ENCODE assay signal across 8 mouse cellular contexts in genomic region chr10:120208575-120209538, GRCm38 (mm10). TPM values are rescaled to one million over a fixed set of nuclear protein-coding genes. Genes with fewer than 3 reads are reported as not detected.
DNase-seq lines count a peak whose midpoint lies in the region; ATAC-seq lines count a peak whose summit lies in the region.

No protein-coding gene starts in this region.

- DNase-seq in CD4-positive helper T cell, adult 2 months (ENCODE audit: low read depth, low spot score), result peak; percentile 62
- DNase-seq in brain, embryonic 18.5 days (ENCODE audit: low read depth, low spot score), result peak; percentile 51
- peak; percentile 82 for DNase-seq in fibroblast of lung, adult 2 months (ENCODE audit: low read depth)
- peak; percentile 94 for DNase-seq in kidney, postnatal 10 days
- peak; percentile 82 for DNase-seq in liver, embryonic 11.5 days (ENCODE audit: low spot score)
- peak; percentile 66 for DNase-seq in naive thymus-derived CD4-positive, alpha-beta T cell, adult 2 months (ENCODE audit: low read depth)
- DNase-seq in splenic B cell, adult 2 months (ENCODE audit: low read depth, low spot score), result peak; percentile 60

- peak overlapping the region; percentile 78 for H3K4me2 ChIP-seq in heart, embryonic 14.5 days (ENCODE audit: low read length)
- H3K4me2 ChIP-seq in liver, embryonic 11.5 days, result peak overlapping the region; percentile 74

- ATAC-seq in heart, embryonic 14.5 days (ENCODE audit: insufficient number of reproducible peaks, insufficient read depth, low FRiP score, low read depth), result peak; percentile 88
- peak; percentile 88 for ATAC-seq in liver, embryonic 11.5 days (replicated peaks; ENCODE audit: low FRiP score)

- no peak overlapping the region for H3K27ac ChIP-seq in heart, embryonic 14.5 days (replicated peaks in 1 of 2; ENCODE audit: control insufficient read depth in 1 of 2, insufficient read depth in 1 of 2, low read depth in 2 of 2, low read length in 2 of 2)
- peak overlapping the region; percentile 29; the same call in 1 of the 2 replicates for H3K27ac ChIP-seq in liver, embryonic 11.5 days (ENCODE audit: low read depth, low read length)

- peak overlapping the region; percentile 83 for H3K9ac ChIP-seq in heart, embryonic 14.5 days (ENCODE audit: low read length)
- peak overlapping the region; percentile 94 for H3K9ac ChIP-seq in liver, embryonic 11.5 days (ENCODE audit: low read depth, low read length)

- WGBS in heart, embryonic 14.5 days, result 3% methylated on average over 53 of the region's 53 CpGs
- 3% methylated on average over 53 of the region's 53 CpGs for WGBS in liver, embryonic 11.5 days

- H3K36me3 ChIP-seq in heart, embryonic 14.5 days (ENCODE audit: control insufficient read depth, insufficient read depth, low read length), result no peaks in the 10 kb centered on the region
- H3K36me3 ChIP-seq in liver, embryonic 11.5 days (ENCODE audit: control insufficient read depth, insufficient read depth, low read length), result no peaks in the 10 kb centered on the region
- H3K36me3 ChIP-seq in splenic B cell, adult 2 months (ENCODE audit: control insufficient read depth, insufficient read depth, low read length, poor library complexity, severe bottlenecking), result no peaks in the 10 kb centered on the region

- H3K27me3 ChIP-seq in heart, embryonic 14.5 days (ENCODE audit: control insufficient read depth, insufficient read depth, low read length), result no peaks in the 10 kb centered on the region
- no peaks in the 10 kb centered on the region for H3K27me3 ChIP-seq in liver, embryonic 11.5 days (replicated peaks; ENCODE audit: control insufficient read depth, insufficient read depth, low read length)
- no peaks in the 10 kb centered on the region for H3K27me3 ChIP-seq in splenic B cell, adult 2 months (ENCODE audit: control insufficient read depth, insufficient read depth, low read length, poor library complexity, severe bottlenecking)

- peaks cover 0 to 7% of the 10 kb centered on the region in 2 experiments; a peak in 1 of 4 replicates for H3K4me1 ChIP-seq in heart, embryonic 14.5 days (ENCODE audit: control insufficient read depth in 2 of 2, insufficient read depth in 2 of 2, low read length in 2 of 2)
- H3K4me1 ChIP-seq in liver, embryonic 11.5 days (replicated peaks; ENCODE audit: control insufficient read depth, insufficient read depth, low read length), result peaks cover 8% of the 10 kb centered on the region; the same call in 1 of the 2 replicates

- no peaks in the 10 kb centered on the region for H3K9me3 ChIP-seq in heart, embryonic 14.5 days (ENCODE audit: control insufficient read depth, low read length)
- H3K9me3 ChIP-seq in liver, embryonic 11.5 days (ENCODE audit: control insufficient read depth, low read length), result no peaks in the 10 kb centered on the region

- peak overlapping the region; percentile 82 to 90 for H3K4me3 ChIP-seq in heart, embryonic 14.5 days (ENCODE audit: control insufficient read depth in 1 of 2, insufficient read depth in 1 of 2, low read depth in 1 of 2, low read length in 2 of 2)
- peak overlapping the region; percentile 91 for H3K4me3 ChIP-seq in liver, embryonic 11.5 days (ENCODE audit: low read depth, low read length)

RNA-seq across cellular contexts. Expression of gene Irak3, which starts 6.9 kb away (rescaled TPM):
- 0.41 and 0.42 TPM in 2 replicates for polyA plus RNA-seq in heart, embryonic 14.5 days (2014; fragmentation: Nextera tagmentation; extraction: Ambion mirVana)
- polyA plus RNA-seq in liver, embryonic 11.5 days (2014; fragmentation: Nextera tagmentation; extraction: Ambion mirVana), result 0.57 and 0.67 TPM in 2 replicates

RNA-seq across cellular contexts. Expression of gene Tmbim4, which starts 7.5 kb away (rescaled TPM):
- polyA plus RNA-seq in heart, embryonic 14.5 days (2014; fragmentation: Nextera tagmentation; extraction: Ambion mirVana), result 116 and 130 TPM in 2 replicates
- 111 and 114 TPM in 2 replicates for polyA plus RNA-seq in liver, embryonic 11.5 days (2014; fragmentation: Nextera tagmentation; extraction: Ambion mirVana)

RNA-seq across cellular contexts. Expression of gene Llph, which starts 18.0 kb away (rescaled TPM):
- polyA plus RNA-seq in heart, embryonic 14.5 days (2014; fragmentation: Nextera tagmentation; extraction: Ambion mirVana), result 29.1 and 30.9 TPM in 2 replicates
- 86.5 and 92.3 TPM in 2 replicates for polyA plus RNA-seq in liver, embryonic 11.5 days (2014; fragmentation: Nextera tagmentation; extraction: Ambion mirVana)
